Mouse (Mus musculus) adrenal gland, adult 2 months (tissue): ENCODE data around the gene Fzd1. TPM values are rescaled to one million over a fixed set of nuclear protein-coding genes. Genes with fewer than 3 reads are reported as not detected.

Experiments
- DNase-seq: peaks from one replicate; pipeline ENCODE4 v3.0.0; 2021
- long read RNA-seq: library from polyadenylated mRNA; stranded (forward); transcript quantifications from one replicate; pipeline ENCODE4 v2.0.0, GENCODE M21; 2021
- polyA plus RNA-seq: library from polyadenylated mRNA; depleted of rRNA; stranded (reverse); fragments of >200 nt; gene quantifications from 2 replicates; pipeline ENCODE4 v1.2.3, GENCODE M21; 2012; rRNA removed
- total RNA-seq, 2 experiments: library from RNA; stranded (reverse); gene quantifications; 2 replicates each; pipeline ENCODE4 v1.2.3; 2021

Gene Fzd1
- total RNA-seq (10 to 100 TPM; 11.9 to 17.2 TPM), polyA plus RNA-seq (21.5 and 21.7 TPM in 2 replicates)
- long read RNA-seq, full-length matches to known transcripts = 24 of 24 reads
- long read RNA-seq, partial matches to known transcripts = 0 of 24 reads
- long read RNA-seq, other reads (novel, unspliced or antisense) = 0 of 24 reads

DNA sequence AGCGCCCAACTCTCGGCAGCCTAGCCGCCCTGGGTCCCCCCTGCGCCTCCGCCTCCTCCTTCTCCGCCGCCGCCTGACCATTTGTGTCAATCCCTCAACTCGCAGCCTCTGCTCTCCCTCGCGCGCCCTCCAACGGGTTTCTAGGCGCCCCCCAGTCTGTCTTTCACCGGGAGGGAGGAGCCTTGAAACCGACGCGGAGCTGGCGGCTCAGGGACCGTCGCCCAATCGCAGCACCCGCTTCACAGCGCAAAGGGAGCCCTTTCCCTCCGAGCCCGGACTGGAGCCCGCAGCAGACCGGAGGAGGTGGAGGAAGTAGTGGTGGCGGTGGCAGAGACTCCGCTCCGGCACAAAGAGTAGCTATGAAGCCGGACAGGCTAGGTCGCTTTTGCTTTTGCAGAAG lies at the start of gene Fzd1:
TSS of gene Fzd1 (minus strand) at position 134 of the 400 bp plus-strand sequence.
- peak; percentile 96 for DNase-seq

DNA sequence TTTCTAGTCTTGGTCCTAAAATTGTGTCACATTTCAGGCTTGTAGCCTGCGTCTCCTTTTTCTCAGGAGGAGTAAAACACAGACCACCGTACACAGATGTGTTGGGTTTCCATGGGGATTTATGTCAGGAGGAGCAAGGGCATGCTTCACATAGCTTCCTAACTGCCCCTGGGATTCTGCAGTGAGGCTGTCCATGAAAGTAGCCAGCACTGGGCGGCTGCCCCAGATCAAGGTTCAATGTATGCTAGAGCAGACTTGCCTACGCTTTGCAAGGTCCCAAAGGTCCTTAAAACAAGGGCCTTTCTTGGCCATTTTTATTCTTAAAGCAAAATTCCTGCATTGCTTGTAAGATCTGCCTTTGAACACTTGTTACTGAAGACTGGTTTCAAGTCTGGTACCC lies 47.4 kb upstream of the Fzd1 start:
- DNase-seq = no peak

DNA sequence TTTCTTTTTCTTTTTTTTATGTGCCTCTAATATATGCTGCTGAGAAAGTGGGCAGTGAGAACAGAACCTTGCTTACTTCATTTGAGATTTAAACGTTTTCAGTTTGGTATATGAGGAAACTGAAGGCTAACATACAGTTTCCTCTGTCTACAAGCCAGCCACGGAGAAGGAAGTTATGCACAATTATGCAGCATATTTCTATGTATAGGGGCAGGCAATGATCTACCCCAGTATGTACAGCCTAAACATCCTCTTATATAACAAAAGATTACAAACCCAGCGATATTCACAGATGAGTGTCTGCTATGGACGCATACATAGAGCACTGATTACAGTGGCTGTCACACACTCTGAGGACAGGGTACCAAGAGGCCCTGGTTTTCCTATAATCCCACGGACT lies 45.9 kb upstream of the Fzd1 start:
- DNase-seq = no peak

DNA sequence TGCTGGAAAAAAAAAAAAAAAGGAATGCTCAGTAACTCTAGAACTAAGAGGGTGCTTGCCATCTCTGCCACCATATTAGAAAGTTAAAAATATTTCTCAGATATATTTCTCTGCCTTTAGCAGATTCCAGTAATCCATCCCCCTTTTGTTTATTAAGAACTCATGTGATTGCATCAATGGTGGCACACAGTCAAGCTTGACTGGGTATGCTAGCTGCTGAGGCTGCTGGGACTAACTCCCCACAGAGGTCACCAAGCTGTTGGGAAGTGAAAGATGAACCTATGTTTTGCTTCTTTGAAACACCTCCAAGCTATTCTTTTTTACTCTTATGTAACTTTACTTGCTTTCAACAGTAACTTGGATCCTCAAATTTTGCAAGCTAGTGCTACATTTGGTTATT lies 44.1 kb upstream of the Fzd1 start:
- no peak for DNase-seq

DNA sequence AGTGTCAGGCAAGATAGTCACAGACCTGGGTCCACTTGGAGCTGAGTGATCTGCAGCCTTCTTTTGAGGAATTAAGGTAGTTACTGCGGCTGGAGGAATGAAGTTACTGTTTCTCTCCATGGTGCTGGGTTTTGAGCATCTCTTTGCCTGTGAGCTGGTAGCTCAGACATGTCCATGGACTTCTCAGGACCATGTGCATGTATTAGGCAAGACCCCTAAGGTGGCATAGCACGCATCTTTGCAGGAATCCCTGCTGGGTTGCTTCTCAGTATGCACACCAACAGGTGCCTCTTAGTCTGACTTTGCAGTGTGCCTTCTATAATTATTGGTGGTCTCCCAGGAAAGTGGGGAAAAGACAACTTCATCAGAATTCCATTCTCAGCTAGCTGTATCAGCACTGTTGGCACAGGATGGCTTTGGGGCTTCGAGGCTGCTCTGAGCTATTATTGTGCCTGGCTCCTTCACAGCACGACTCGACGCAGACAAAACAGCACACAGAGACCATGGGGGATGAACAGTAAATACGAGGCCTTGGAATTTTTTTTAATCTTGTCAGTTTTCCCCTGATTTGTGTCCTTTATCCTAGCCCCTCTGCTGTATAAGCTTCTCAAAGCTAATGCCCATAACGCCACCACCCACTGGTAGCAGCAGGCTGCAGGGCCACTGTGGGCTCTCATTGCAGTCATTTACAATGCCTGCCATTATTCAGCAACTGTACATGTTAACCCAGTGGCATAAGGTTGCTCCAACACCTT lies 43.4 kb upstream of the Fzd1 start:
- DNase-seq = no peak

DNA sequence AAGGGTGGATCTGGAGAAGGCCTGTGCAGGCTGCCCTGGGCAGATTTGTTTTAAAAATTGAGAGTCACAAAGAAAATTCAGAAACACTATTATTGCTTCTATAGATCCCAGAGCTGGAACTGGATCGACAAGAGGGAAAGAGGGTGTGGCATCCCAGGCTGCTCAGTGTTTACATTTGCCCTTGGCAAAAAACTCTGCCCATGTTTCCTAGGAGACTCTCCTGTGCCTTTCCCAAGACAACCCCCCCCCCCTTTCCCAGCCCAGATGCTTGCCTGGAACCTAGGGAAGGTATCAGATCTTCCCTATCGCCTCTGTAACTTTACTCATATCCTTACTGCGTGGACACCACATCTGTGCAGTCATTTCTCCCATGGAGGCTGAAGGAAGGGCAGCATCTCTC lies 33.4 kb upstream of the Fzd1 start:
- DNase-seq = no peak

DNA sequence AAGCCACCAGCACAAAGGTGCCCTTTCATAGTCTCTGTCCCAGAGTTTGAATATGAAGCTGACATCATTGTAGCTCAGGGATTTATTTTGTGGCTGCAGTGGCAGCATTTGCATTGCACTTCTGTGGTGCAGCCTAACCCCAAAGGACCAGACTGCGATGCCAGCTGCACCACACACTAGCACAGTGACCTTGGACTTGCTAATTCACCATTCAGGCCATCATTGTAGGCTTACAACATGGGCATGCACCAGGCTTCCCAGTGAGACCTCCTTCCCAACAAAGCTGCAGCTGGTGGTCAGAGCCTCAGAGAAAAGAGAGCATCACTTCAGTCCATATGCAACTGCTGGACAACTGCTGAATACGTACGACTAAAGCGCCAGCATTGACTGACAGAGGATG lies 32.4 kb upstream of the Fzd1 start:
- DNase-seq = no peak

DNA sequence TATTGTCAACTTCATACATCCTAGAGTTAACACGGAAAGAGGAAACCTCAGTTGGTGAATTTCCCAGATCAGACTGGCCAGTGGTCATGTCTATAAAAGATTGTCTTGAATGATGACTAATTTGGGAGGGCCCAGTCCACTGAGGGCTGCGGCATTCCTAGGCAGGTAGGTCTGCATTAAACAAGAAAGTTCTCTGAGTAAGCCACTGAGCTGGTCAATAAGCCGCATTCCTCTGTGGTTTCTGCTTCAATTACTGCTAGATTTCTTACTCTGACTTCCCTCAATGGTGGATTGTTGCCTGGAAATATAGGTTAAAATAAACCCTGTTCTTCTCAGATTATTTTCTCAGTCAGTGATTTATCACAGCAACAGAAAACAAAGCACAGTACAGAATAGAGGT lies 30.6 kb upstream of the Fzd1 start:
- DNase-seq = no peak

DNA sequence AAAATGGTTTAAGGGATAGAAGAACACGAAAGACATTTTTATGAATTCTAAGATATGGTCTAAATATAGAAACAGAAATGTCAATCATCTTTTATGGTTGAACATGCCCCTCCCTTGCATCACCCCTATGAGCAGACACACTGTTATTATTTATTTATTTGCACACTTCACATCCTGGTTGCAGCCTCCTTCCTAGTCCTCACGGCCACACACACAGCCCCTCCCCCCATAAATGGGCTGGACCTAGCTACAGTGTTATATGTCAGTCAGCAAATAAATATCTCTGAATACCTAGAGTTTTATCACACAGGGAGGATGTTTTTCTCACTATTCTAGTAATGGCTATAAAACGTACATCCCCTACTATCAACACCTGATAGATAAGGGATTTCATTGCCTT lies 29.0 kb upstream of the Fzd1 start:
- no peak for DNase-seq

DNA sequence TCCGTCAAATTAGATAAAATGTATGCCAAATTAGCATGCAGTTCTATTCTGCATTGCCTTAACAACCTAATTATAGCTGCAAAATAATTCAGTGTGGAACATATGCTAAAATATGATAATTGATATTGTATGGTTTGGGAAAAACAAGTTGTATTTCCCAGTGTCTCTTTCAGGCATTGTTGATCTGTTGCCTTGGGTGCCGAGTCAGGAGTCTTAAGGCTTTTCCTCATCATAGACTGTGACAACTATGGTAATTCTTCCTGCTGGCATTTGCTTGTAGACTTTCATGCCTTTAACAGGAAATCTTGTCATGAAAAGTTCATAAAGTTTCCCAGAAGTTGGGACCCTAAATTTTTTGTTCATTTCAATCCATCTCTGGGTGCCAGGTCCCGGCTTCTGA lies 20.4 kb upstream of the Fzd1 start:
- no peak for DNase-seq

DNA sequence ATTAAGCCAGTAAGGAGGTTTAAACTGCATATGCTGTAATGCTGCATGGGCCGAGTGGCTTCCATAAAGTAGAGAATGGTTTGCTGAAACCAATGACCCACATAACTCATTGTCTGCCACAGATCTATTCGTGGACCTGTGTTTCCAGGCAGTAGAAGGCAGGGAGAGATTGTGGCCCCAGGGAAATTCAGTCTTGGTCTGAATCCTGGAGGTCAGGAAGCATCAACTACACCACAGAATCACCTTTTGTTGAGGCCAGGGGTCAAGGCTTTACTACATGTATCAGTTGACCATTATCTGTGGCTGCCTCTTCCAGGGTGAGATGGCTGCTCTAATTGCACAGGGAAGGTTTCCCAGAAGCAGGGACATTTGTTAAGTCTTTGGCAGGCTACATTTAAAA lies 18.7 kb upstream of the Fzd1 start:
- no peak for DNase-seq

DNA sequence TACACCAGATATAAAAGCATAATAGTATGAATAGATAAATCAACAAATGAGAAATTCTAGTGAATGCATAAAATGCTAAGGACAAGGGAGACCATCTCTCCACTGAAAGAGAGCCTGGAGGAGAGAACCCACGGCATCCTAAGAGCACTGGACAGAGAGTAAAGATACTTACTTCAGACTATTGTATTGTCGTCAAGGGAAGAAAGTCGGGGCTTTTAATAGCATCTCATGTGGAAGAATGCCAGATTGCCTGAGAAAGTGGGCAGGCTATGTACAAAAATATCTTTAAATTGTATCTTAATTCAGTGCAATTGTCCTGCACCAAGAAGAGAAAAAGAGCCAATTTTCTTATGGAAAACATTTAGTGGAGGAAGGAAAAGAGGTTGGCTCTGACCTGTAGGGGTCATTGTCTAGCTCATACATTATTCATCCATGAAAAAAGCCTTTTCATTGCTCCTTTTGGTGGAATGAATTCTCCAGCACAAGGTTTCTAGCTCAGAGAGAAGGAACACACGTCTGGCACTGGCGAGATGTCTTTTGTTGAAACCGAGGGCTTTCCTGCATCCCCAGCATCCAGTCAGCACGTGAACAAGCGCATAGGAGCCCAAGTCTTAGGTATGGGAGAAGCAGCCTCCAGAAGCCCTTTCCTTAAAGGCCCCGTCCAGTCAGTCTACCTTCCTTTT lies 15.4 kb upstream of the Fzd1 start:
- no peak for DNase-seq

DNA sequence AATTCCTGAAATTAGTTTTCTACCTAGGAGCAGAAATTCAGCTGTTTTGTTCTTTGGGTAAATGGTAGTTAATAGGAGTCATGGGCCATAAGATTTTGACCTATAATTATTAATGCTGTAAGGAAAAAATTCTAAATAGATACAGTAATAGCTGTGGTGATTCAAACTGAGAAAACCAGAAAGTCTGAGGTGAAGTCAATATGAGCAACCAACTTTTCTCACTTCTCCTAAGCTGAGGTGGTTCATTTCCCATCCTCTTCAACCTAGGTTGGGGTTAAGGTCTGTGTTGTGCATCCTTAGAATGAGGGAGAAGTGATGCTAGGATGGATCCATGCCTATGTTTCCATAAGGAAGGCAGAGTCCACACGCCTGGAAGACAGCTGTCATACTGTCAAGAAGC lies 12.8 kb upstream of the Fzd1 start:
- no peak for DNase-seq

DNA sequence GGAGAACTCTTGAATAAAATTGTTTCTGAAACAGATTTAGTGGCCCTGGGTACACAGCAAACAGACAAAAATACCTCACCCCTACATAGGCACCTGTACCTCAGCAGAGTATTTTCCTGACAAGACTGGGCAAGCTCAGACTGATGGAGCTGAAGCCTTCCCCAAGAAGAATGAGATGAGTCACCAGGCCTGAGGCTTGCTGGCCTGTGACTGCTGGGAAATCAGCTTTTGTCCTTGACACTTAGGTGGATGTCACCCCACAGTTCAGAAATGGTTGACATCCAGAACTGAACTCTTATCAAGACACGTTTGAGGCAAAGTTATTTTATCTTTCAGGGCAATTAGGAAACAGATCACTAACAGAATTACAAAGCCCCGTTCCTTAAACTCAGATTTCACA lies 10.1 kb upstream of the Fzd1 start:
- peak; percentile 42 for DNase-seq

DNA sequence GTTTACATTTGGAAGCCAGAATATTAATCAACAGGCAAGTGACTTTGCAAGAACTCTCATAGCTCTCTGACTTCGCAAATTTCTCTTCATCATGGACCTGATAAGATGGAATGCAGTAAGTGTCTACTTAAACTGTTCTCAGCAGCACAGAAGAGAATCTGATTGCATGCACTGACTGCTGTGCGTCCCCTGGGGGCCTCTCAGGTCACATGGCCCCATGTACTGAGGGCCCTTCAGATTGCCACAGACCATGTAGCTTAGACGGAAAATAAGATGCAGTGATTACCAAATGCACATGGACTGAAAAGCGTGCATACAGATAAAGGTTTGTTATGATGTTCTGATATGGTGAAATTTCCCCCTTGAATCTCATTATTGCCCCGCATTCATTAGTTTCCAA lies 8.9 kb upstream of the Fzd1 start:
- DNase-seq = no peak

DNA sequence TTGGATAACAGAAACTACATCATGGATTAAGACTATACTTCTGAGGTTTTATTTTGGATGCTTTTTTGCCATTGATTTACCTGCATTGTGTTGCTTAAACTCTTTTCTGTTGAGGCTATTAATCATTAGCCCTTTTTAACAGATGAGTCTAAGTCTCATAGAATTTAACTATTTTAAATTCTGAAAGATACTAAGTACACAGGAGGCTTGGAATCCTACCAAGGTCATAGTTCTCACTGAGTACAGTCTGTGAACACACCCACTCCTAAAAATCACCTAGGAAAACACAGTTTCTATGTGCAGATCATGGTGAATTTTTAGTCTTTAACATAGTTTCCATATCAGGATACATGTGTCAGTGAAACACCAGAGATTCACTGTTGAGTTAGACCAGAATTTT lies 4.1 kb upstream of the Fzd1 start:
- DNase-seq = no peak

DNA sequence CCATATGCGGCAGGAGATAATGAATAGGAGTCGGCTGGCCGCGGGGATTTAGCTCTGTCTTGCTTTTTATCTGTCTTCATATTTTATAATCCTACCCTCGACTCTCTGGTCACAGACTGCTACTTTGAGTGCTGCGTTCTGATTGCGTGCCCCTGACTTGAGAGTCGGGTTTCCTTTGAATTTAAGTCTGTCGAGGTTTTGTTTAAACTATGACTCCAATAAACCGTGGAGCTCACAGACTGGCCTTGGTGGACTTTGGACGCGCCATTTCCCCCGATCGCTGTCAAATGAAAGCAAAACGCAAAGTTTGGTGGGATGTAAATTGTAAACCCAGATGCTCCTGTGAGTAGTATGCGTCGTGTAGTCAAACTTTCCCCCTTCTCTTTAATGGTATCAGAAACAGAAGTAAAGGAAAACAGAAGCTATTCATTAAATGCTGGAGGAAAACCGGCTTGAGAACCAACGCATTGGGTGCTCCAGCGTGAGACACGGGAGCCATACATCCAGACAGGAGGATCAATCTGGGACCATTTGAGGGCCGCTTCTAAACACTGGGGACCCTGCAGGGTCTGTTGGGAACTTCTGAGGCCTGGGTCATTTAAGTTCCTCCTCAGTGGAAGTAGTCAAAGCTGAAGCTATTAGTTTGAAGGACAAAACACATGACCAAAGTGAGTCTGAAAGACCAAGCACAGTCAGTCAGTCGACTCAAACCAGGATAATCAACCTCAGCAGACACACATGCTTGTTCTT lies 671 bp upstream of the Fzd1 start:
- DNase-seq = no peak

DNA sequence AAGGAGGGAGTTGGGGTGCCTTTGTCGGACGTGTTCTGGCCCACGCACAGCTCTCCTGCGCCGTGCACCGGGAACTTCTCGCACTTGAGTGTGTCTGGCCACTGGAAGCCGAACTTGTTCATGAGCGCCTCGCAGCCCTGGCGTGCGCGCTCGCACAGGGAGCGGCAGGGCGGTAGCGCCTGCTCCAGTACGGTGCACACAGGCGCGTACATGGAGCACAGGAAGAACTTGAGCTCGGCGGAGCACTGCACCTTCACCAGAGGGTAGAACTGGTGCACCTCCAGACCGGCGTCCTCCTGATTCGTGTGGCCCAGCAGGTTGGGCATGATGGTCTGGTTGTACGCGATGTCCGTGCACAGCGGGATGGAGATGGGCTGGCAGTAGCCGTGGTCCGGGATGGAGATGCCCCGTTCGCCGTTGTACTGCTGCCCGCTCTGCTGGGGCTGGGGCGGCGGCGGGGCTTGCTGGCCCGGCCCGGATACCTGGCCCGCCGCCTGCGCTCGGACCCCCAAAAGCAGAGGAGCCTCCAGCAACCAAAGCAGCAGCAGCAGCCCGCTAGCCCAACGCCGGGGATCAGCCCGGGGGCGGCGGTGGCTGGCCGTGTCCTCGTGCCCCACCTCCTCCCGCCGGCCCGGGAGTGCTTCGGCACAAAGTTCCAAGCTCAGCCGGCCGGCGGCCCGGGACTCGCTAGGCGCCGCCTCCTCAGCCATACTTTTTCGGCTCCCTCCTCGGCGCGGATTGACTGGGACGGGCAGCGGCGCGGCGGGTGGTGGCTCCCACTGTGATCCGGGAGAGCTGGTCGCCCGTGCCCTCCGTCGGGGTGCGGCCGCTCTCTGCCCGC lies 744 bp downstream of the Fzd1 start:
- peak; percentile 84 for DNase-seq

DNA sequence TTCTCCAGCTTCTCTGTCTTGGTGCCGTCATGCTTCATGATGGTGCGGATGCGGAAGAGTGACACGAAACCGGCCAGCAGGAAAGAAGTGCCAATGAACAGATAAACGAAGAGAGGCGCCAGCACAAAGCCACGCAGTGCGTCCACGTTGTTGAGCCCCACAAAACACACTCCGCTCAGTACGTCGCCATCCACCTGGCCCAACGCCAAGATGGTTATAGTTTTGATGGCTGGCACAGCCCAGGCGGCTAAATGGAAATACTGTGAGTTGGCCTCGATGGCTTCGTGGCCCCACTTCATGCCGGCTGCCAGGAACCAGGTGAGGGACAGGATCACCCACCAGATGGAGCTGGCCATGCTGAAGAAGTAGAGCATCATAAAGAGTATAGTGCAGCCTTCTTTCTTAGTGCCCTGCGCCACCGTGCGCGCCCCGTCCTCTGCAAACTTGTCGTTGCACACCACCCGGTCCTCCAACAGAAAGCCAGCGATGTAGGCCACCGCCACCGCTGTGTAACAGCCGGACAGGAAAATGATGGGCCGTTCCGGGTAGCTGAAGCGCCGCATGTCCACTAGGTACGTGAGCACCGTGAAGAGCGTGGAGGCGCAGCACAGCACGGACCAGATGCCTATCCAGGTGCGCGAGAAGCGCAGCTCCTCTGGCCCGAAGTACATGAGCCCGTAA lies 1.7 kb downstream of the Fzd1 start:
- no peak for DNase-seq

DNA sequence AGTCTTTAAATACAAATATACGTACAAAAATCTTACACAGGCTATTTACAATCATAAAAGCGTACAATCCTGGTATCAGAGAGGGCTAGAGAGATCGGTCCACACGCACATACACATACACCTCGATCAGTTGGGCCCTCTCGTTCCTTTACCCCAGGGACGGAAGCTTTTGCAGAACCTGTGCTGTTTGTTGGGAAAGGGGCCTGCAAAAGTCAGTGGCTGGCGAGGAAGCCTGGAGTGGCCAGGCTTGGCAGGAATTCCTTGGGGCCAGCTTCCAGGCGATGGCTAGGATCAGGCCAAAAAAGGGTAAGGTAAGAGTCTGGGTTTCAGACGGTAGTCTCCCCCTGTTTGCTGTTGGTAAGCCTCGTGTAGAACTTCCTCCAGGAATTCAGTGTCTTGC lies 2.5 kb downstream of the Fzd1 start:
- no peak for DNase-seq

DNA sequence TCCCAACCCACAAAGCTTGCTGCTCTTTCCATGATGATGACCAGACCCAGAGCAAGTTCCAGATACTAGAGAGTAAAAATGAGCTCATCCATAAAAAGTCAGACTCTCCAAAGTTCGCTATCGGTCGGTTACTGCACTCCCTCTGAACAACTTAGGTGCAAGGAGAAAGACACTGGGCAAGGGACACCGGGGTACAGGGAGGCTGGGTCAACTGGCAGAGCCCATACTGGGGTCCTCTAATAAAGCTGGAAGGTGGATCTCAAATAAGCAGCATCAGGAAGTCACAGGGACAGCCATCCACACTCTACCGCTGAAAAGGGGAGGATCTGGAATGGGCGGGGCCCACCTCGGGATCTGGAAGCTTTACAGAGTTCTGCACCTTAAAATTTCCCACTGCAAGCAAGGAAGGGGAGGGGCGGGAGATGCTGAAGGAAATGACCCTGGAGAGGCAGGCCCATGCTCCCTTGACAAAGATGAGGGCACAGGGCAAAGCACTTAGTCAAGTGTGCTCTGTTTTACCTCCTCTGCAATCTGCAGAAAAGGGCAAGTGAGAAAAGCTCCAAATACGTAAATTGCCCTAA lies 3.0 kb downstream of the Fzd1 start:
- no peak for DNase-seq
